Mouse (Mus musculus): ENCODE measurements at regions not wholly inside any gene's neighbourhood (a gene's known extent, or its start where the extent isn't known, plus 50 kb on each side); places are given as distances from the start of the nearest gene placed in this dataset.
A peak's percentile ranks its signal among the peaks of the same experiment; 100 is the strongest.

- Histone ChIP-seq H3K36me3 (ENCODE audit: control insufficient read depth in 1 of 2, insufficient read depth in 2 of 2, low read length in 2 of 2) (no peaks in the 10 kb centered on the region), H3K9ac (ENCODE audit: control insufficient read depth, low read depth, low read length, poor library complexity, severe bottlenecking) (no peak overlapping the region), H3K27me3 (ENCODE audit: control insufficient read depth in 1 of 2, insufficient read depth in 2 of 2, low read length in 2 of 2) (peaks cover 5% of the 10 kb centered on the region in 2 experiments; a peak in 3 of 4 replicates), H3K27ac (ENCODE audit: control insufficient read depth, low read depth, low read length) (no peak overlapping the region), H3K4me1 (ENCODE audit: control insufficient read depth in 1 of 2, insufficient read depth in 2 of 2, low read length in 2 of 2) (no peaks in the 10 kb centered on the region), H3K4me3 (ENCODE audit: control insufficient read depth in 1 of 2, insufficient read depth in 1 of 2, low read depth in 2 of 2, low read length in 2 of 2) (no peak overlapping the region), H3K79me2 (ENCODE audit: control insufficient read depth, insufficient read depth, low read length, poor library complexity) (no peaks in the 10 kb centered on the region), H3K9me3 (replicated peaks; ENCODE audit: insufficient read depth, low read length) (no peaks in the 10 kb centered on the region)
- no peak for DNase-seq (ENCODE audit: low read depth, low spot score)
- TF ChIP-seq CTCF (IDR thresholded peaks at IDR 0.05 in 2 of 3, conservative IDR thresholded peaks at IDR 0.05 in 1 of 3; ENCODE audit: control insufficient read depth in 1 of 3, insufficient read depth in 1 of 3, low read depth in 2 of 3, low read length in 3 of 3, poor library complexity in 1 of 3, severe bottlenecking in 1 of 3) = peak in 1 of 3 experiments; percentile 33; a peak in 2 of 6 replicates
- peak; percentile 25 for TF ChIP-seq RAD21 (IDR thresholded peaks at IDR 0.05; ENCODE audit: low read depth, low read length)
- no peak for TF ChIP-seq CHD2 (IDR thresholded peaks at IDR 0.05; ENCODE audit: low read length)
- TF ChIP-seq MAX (IDR thresholded peaks at IDR 0.05; ENCODE audit: low read length) = no peak
- TF ChIP-seq SMC3 (IDR thresholded peaks at IDR 0.05; ENCODE audit: low read depth, low read length) = peak; percentile 21; the same call in 1 of the 2 replicates
- no peak for TF ChIP-seq ELF1 (IDR thresholded peaks at IDR 0.05; ENCODE audit: low read depth, low read length)
- no peak for TF ChIP-seq POLR2AphosphoS2 (IDR thresholded peaks at IDR 0.05; ENCODE audit: low read length)
Observed at GRCm38 (mm10) chr10:91244297-91244696, 63.2 kb upstream of the Tmpo start.

DNA sequence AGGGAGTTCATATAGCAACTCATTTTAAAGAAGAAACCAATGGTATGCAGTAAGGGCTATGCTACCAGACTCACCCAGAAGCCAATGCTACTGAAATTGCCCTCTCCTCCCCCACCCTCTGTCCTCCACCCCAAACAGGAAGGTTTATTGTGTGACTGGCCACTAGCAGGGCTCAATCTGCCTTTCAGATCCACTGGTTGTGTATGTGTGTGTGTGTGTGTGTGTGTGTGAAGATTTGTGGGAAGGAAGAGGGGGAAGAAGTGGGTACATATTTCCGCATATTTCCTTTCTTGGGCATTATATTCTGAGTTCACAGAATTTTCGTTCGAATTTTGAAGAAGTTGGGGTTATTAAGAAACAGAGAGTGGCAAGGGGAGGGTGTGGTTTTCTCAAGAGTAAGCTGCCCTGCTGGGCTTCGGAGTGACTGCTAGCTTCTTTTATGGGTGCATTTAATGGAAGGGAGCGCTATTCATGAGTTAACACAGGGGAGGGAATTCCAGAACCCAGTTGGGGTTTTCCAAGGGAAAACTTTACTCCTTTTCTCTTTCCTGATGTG lies 61.5 kb upstream of the Tmpo start:
- Histone ChIP-seq H3K27ac (ENCODE audit: control insufficient read depth, low read depth, low read length) (no peak overlapping the region), H3K4me3 (ENCODE audit: control insufficient read depth in 1 of 2, insufficient read depth in 1 of 2, low read depth in 2 of 2, low read length in 2 of 2) (no peak overlapping the region), H3K9ac (ENCODE audit: control insufficient read depth, low read depth, low read length, poor library complexity, severe bottlenecking) (no peak overlapping the region), H3K36me3 (ENCODE audit: control insufficient read depth in 1 of 2, insufficient read depth in 2 of 2, low read length in 2 of 2) (no peaks in the 10 kb centered on the region), H3K9me3 (replicated peaks; ENCODE audit: insufficient read depth, low read length) (no peaks in the 10 kb centered on the region), H3K79me2 (ENCODE audit: control insufficient read depth, insufficient read depth, low read length, poor library complexity) (no peaks in the 10 kb centered on the region), H3K27me3 (ENCODE audit: control insufficient read depth in 1 of 2, insufficient read depth in 2 of 2, low read length in 2 of 2) (peaks cover 5% of the 10 kb centered on the region in 2 experiments; a peak in 3 of 4 replicates), H3K4me1 (ENCODE audit: control insufficient read depth in 1 of 2, insufficient read depth in 2 of 2, low read length in 2 of 2) (no peaks in the 10 kb centered on the region)
- TF ChIP-seq ZKSCAN1 (IDR thresholded peaks at IDR 0.05; ENCODE audit: low read depth, low read length) = no peak
- TF ChIP-seq ETS1 (IDR thresholded peaks at IDR 0.05; ENCODE audit: low read depth, low read length) = no peak
- no peak for TF ChIP-seq KAT2A (conservative IDR thresholded peaks at IDR 0.05; ENCODE audit: low read depth, low read length)
- TF ChIP-seq POLR2AphosphoS2 (IDR thresholded peaks at IDR 0.05; ENCODE audit: low read length) = no peak
- TF ChIP-seq TCF12 (IDR thresholded peaks at IDR 0.05; ENCODE audit: low read depth, low read length) = no peak
- no peak for TF ChIP-seq EP300 (IDR thresholded peaks at IDR 0.05; ENCODE audit: low read depth in 1 of 2, low read length in 2 of 2)
- TF ChIP-seq MYC (IDR thresholded peaks at IDR 0.05; ENCODE audit: low read depth, low read length) = no peak
- TF ChIP-seq USF2 (IDR thresholded peaks at IDR 0.05; ENCODE audit: borderline replicate concordance in 1 of 2, insufficient read depth in 1 of 2, low read depth in 1 of 2, low read length in 2 of 2) = no peak
- TF ChIP-seq SIN3A (IDR thresholded peaks at IDR 0.05; ENCODE audit: low read length) = no peak
- no peak for TF ChIP-seq POLR2A (IDR thresholded peaks at IDR 0.05; ENCODE audit: control insufficient read depth in 1 of 2, insufficient read depth in 1 of 2, low read depth in 1 of 2, low read length in 2 of 2, poor library complexity in 1 of 2)
- TF ChIP-seq MAZ (IDR thresholded peaks at IDR 0.05; ENCODE audit: low read depth, low read length) = no peak
- no peak for DNase-seq (ENCODE audit: low read depth, low spot score)
